Mouse (Mus musculus): Measurements from ENCODE around the gene Npas2. TPM values are rescaled to one million over a fixed set of nuclear protein-coding genes. Genes with fewer than 3 reads are reported as not detected.

Npas2 gene
- 0.27 and 0.89 TPM in 2 replicates for polyA plus RNA-seq (2014; fragmentation: Nextera tagmentation; extraction: Ambion mirVana)

GRCm38 (mm10) chr1:39192997-39193861 lies at the start of gene Npas2:
Gene Npas2 (plus strand): TSS chr1:39193731.
- Histone ChIP-seq H3K4me1 (ENCODE audit: control insufficient read depth, insufficient read depth, low read length) (peaks cover 6% of the 10 kb centered on the region), H3K27me3 (replicated peaks; ENCODE audit: control insufficient read depth, insufficient read depth, low read length) (peaks cover 40% of the 10 kb centered on the region), H3K9ac (ENCODE audit: low read length) (peak within 1 kb of the TSS; percentile 71), H3K36me3 (ENCODE audit: control insufficient read depth, insufficient read depth, low read length) (no peaks in the 10 kb centered on the region), H3K4me2 (ENCODE audit: low read length) (peak within 1 kb of the TSS; percentile 85), H3K4me3 (ENCODE audit: low read depth, low read length) (peak within 1 kb of the TSS; percentile 65), H3K27ac (ENCODE audit: low read depth, low read length) (no peak within 1 kb of the TSS), H3K9me3 (replicated peaks; ENCODE audit: control insufficient read depth, low read length) (no peaks in the 10 kb centered on the region)
- 2% methylated on average over 45 of the region's 66 CpGs for WGBS
- DNase-seq (ENCODE audit: low spot score) (peak; percentile 31), ATAC-seq (peak; percentile 37; the same call in 1 of the 2 replicates)

GRCm38 (mm10) chr1:39156778-39157177 lies 36.8 kb upstream of the Npas2 start:
- DNase-seq (ENCODE audit: low spot score) (no peak), ATAC-seq (no peak)
- Histone ChIP-seq H3K9me3 (replicated peaks; ENCODE audit: control insufficient read depth, low read length) (no peaks in the 10 kb centered on the region), H3K27ac (ENCODE audit: low read depth, low read length) (no peak overlapping the region), H3K27me3 (replicated peaks; ENCODE audit: control insufficient read depth, insufficient read depth, low read length) (no peaks in the 10 kb centered on the region), H3K9ac (ENCODE audit: low read length) (no peak overlapping the region), H3K4me1 (ENCODE audit: control insufficient read depth, insufficient read depth, low read length) (no peaks in the 10 kb centered on the region), H3K36me3 (ENCODE audit: control insufficient read depth, insufficient read depth, low read length) (no peaks in the 10 kb centered on the region), H3K4me2 (ENCODE audit: low read length) (no peak overlapping the region), H3K4me3 (ENCODE audit: low read depth, low read length) (no peak overlapping the region)
- 90% methylated on average over 4 of the region's 4 CpGs for WGBS

GRCm38 (mm10) chr1:39160167-39160566 lies 33.4 kb upstream of the Npas2 start:
- no peak for DNase-seq (ENCODE audit: low spot score)
- H3K9me3 ChIP-seq (replicated peaks; ENCODE audit: control insufficient read depth, low read length): no peaks in the 10 kb centered on the region
- H3K9ac ChIP-seq (ENCODE audit: low read length): no peak overlapping the region
- no peaks in the 10 kb centered on the region for H3K4me1 ChIP-seq (ENCODE audit: control insufficient read depth, insufficient read depth, low read length)
- H3K4me3 ChIP-seq (ENCODE audit: low read depth, low read length): no peak overlapping the region
- H3K36me3 ChIP-seq (ENCODE audit: control insufficient read depth, insufficient read depth, low read length): no peaks in the 10 kb centered on the region
- H3K27ac ChIP-seq (ENCODE audit: low read depth, low read length): no peak overlapping the region
- no peak for ATAC-seq
- H3K4me2 ChIP-seq (ENCODE audit: low read length): no peak overlapping the region
- WGBS: 70% methylated on average over 4 of the region's 4 CpGs
- no peaks in the 10 kb centered on the region for H3K27me3 ChIP-seq (replicated peaks; ENCODE audit: control insufficient read depth, insufficient read depth, low read length)

GRCm38 (mm10) chr1:39163077-39163476 lies 30.5 kb upstream of the Npas2 start:
- H3K9ac ChIP-seq (ENCODE audit: low read length): no peak overlapping the region
- no peaks in the 10 kb centered on the region for H3K36me3 ChIP-seq (ENCODE audit: control insufficient read depth, insufficient read depth, low read length)
- ATAC-seq (no peak), DNase-seq (ENCODE audit: low spot score) (no peak)
- H3K4me2 ChIP-seq (ENCODE audit: low read length): no peak overlapping the region
- WGBS: 92% methylated on average over 1 of the region's 1 CpGs
- no peaks in the 10 kb centered on the region for H3K4me1 ChIP-seq (ENCODE audit: control insufficient read depth, insufficient read depth, low read length)
- H3K9me3 ChIP-seq (replicated peaks; ENCODE audit: control insufficient read depth, low read length): no peaks in the 10 kb centered on the region
- no peak overlapping the region for H3K4me3 ChIP-seq (ENCODE audit: low read depth, low read length)
- H3K27ac ChIP-seq (ENCODE audit: low read depth, low read length): no peak overlapping the region
- no peaks in the 10 kb centered on the region for H3K27me3 ChIP-seq (replicated peaks; ENCODE audit: control insufficient read depth, insufficient read depth, low read length)

GRCm38 (mm10) chr1:39176690-39177089 lies 16.8 kb upstream of the Npas2 start:
- Histone ChIP-seq H3K36me3 (ENCODE audit: control insufficient read depth, insufficient read depth, low read length) (no peaks in the 10 kb centered on the region), H3K27ac (ENCODE audit: low read depth, low read length) (no peak overlapping the region), H3K4me3 (ENCODE audit: low read depth, low read length) (no peak overlapping the region), H3K27me3 (replicated peaks; ENCODE audit: control insufficient read depth, insufficient read depth, low read length) (no peaks in the 10 kb centered on the region), H3K9ac (ENCODE audit: low read length) (no peak overlapping the region), H3K4me2 (ENCODE audit: low read length) (no peak overlapping the region), H3K9me3 (replicated peaks; ENCODE audit: control insufficient read depth, low read length) (0 out of 2 replicates have a peak, but pooled peaks cover 4% of the 10 kb centered on the region), H3K4me1 (ENCODE audit: control insufficient read depth, insufficient read depth, low read length) (no peaks in the 10 kb centered on the region)
- ATAC-seq: no peak
- no peak for DNase-seq (ENCODE audit: low spot score)
- 96% methylated on average over 5 of the region's 5 CpGs for WGBS

- Histone ChIP-seq H3K36me3 (ENCODE audit: control insufficient read depth, insufficient read depth, low read length) (no peaks in the 10 kb centered on the region), H3K27ac (ENCODE audit: low read depth, low read length) (no peak overlapping the region), H3K9me3 (replicated peaks; ENCODE audit: control insufficient read depth, low read length) (0 out of 2 replicates have a peak, but pooled peaks cover 4% of the 10 kb centered on the region), H3K4me2 (ENCODE audit: low read length) (no peak overlapping the region), H3K4me3 (ENCODE audit: low read depth, low read length) (no peak overlapping the region), H3K27me3 (replicated peaks; ENCODE audit: control insufficient read depth, insufficient read depth, low read length) (no peaks in the 10 kb centered on the region), H3K4me1 (ENCODE audit: control insufficient read depth, insufficient read depth, low read length) (no peaks in the 10 kb centered on the region), H3K9ac (ENCODE audit: low read length) (no peak overlapping the region)
- no peak for ATAC-seq
- 94% methylated on average over 14 of the region's 14 CpGs for WGBS
- DNase-seq (ENCODE audit: low spot score): no peak
Observed at GRCm38 (mm10) chr1:39177211-39177610, 16.3 kb upstream of the Npas2 start.

GRCm38 (mm10) chr1:39179806-39180205 lies 13.7 kb upstream of the Npas2 start:
- Histone ChIP-seq H3K4me1 (ENCODE audit: control insufficient read depth, insufficient read depth, low read length) (no peaks in the 10 kb centered on the region), H3K4me3 (ENCODE audit: low read depth, low read length) (no peak overlapping the region), H3K4me2 (ENCODE audit: low read length) (no peak overlapping the region), H3K9ac (ENCODE audit: low read length) (no peak overlapping the region), H3K9me3 (replicated peaks; ENCODE audit: control insufficient read depth, low read length) (0 out of 2 replicates have a peak, but pooled peaks cover 4% of the 10 kb centered on the region), H3K36me3 (ENCODE audit: control insufficient read depth, insufficient read depth, low read length) (no peaks in the 10 kb centered on the region), H3K27ac (ENCODE audit: low read depth, low read length) (no peak overlapping the region), H3K27me3 (replicated peaks; ENCODE audit: control insufficient read depth, insufficient read depth, low read length) (no peaks in the 10 kb centered on the region)
- 96% methylated on average over 11 of the region's 11 CpGs for WGBS
- no peak for ATAC-seq
- no peak for DNase-seq (ENCODE audit: low spot score)

- no peak for ATAC-seq
- 100% methylated on average over 1 of the region's 1 CpGs for WGBS
- H3K4me2 ChIP-seq (ENCODE audit: low read length): no peak overlapping the region
- H3K36me3 ChIP-seq (ENCODE audit: control insufficient read depth, insufficient read depth, low read length): no peaks in the 10 kb centered on the region
- DNase-seq (ENCODE audit: low spot score): no peak
- no peak overlapping the region for H3K27ac ChIP-seq (ENCODE audit: low read depth, low read length)
- 0 out of 2 replicates have a peak, but pooled peaks cover 4% of the 10 kb centered on the region for H3K9me3 ChIP-seq (replicated peaks; ENCODE audit: control insufficient read depth, low read length)
- no peak overlapping the region for H3K9ac ChIP-seq (ENCODE audit: low read length)
- H3K27me3 ChIP-seq (replicated peaks; ENCODE audit: control insufficient read depth, insufficient read depth, low read length): no peaks in the 10 kb centered on the region
- no peaks in the 10 kb centered on the region for H3K4me1 ChIP-seq (ENCODE audit: control insufficient read depth, insufficient read depth, low read length)
- H3K4me3 ChIP-seq (ENCODE audit: low read depth, low read length): no peak overlapping the region
Observed at GRCm38 (mm10) chr1:39180517-39180916, 13.0 kb upstream of the Npas2 start.

GRCm38 (mm10) chr1:39181901-39182300 lies 11.6 kb upstream of the Npas2 start:
- Histone ChIP-seq H3K9me3 (replicated peaks; ENCODE audit: control insufficient read depth, low read length) (0 out of 2 replicates have a peak, but pooled peaks cover 4% of the 10 kb centered on the region), H3K4me2 (ENCODE audit: low read length) (no peak overlapping the region), H3K4me3 (ENCODE audit: low read depth, low read length) (no peak overlapping the region), H3K27me3 (replicated peaks; ENCODE audit: control insufficient read depth, insufficient read depth, low read length) (no peaks in the 10 kb centered on the region), H3K36me3 (ENCODE audit: control insufficient read depth, insufficient read depth, low read length) (no peaks in the 10 kb centered on the region), H3K27ac (ENCODE audit: low read depth, low read length) (no peak overlapping the region), H3K4me1 (ENCODE audit: control insufficient read depth, insufficient read depth, low read length) (no peaks in the 10 kb centered on the region), H3K9ac (ENCODE audit: low read length) (no peak overlapping the region)
- 81% methylated on average over 4 of the region's 4 CpGs for WGBS
- no peak for ATAC-seq
- DNase-seq (ENCODE audit: low spot score): no peak

Data from forebrain, embryonic 14.5 days (tissue).